ENCODE assay signal across 29 mouse cellular contexts in genomic region chr2:122218234-122218633, GRCm38 (mm10). TPM values are rescaled to one million over a fixed set of nuclear protein-coding genes. Genes with fewer than 3 reads are reported as not detected.
"Had no signal": no experiment of that assay in that cellular context is flagged by ENCODE, and none has a peak within 500 bp of the region (broad histone marks: within the 10 kb centered on the region; RNA-seq: fewer than 3 reads in every experiment).

No protein-coding gene starts in this region.

- ATAC-seq: intestine, embryonic 16.5 days; midbrain, embryonic 15.5 days had no signal

- H3K36me3 ChIP-seq: limb, embryonic 10.5 days; limb, embryonic 13.5 days; lung, embryonic 15.5 days; midbrain, embryonic 12.5 days; midbrain, embryonic 15.5 days; neural tube, embryonic 12.5 days; neural tube, embryonic 15.5 days; stomach, embryonic 15.5 days had no signal

- H3K9ac ChIP-seq: limb, embryonic 13.5 days; lung, embryonic 15.5 days; midbrain, embryonic 12.5 days; midbrain, embryonic 15.5 days; neural tube, embryonic 12.5 days; neural tube, embryonic 15.5 days; stomach, embryonic 15.5 days had no signal

- H3K27me3 ChIP-seq: limb, embryonic 13.5 days; lung, embryonic 15.5 days; midbrain, embryonic 12.5 days; midbrain, embryonic 15.5 days; neural tube, embryonic 12.5 days; neural tube, embryonic 15.5 days; stomach, embryonic 15.5 days had no signal

- H3K27ac ChIP-seq: left cerebral cortex, adult 2 months; limb, embryonic 10.5 days; limb, embryonic 13.5 days; lung, embryonic 15.5 days; midbrain, embryonic 12.5 days; midbrain, embryonic 15.5 days; neural tube, embryonic 12.5 days; neural tube, embryonic 15.5 days; stomach, embryonic 15.5 days had no signal

- H3K4me2 ChIP-seq: limb, embryonic 13.5 days; lung, embryonic 15.5 days; midbrain, embryonic 12.5 days; midbrain, embryonic 15.5 days; neural tube, embryonic 12.5 days; neural tube, embryonic 15.5 days; stomach, embryonic 15.5 days had no signal

- H3K4me3 ChIP-seq: left cerebral cortex, adult 2 months; limb, embryonic 10.5 days; limb, embryonic 13.5 days; lung, embryonic 15.5 days; midbrain, embryonic 12.5 days; midbrain, embryonic 15.5 days; neural tube, embryonic 12.5 days; neural tube, embryonic 15.5 days; stomach, embryonic 15.5 days had no signal

- H3K4me1 ChIP-seq: limb, embryonic 10.5 days; limb, embryonic 13.5 days; lung, embryonic 15.5 days; midbrain, embryonic 12.5 days; midbrain, embryonic 15.5 days; neural tube, embryonic 12.5 days; neural tube, embryonic 15.5 days; stomach, embryonic 15.5 days had no signal

- DNase-seq: kidney, adult 18-20 months; kidney, adult 9 months; kidney, postnatal 14 days; layer of hippocampus, postnatal 36 days; lung, adult 18-20 months; lung, postnatal 10 days; lung, postnatal 36 days; right cerebral cortex, adult 18-20 months; right cerebral cortex, postnatal 14 days; right cerebral cortex, postnatal 4 days; spleen, adult 18-20 months; thymus, postnatal 25 days had no signal

- H3K9me3 ChIP-seq: limb, embryonic 10.5 days; limb, embryonic 13.5 days; lung, embryonic 15.5 days; midbrain, embryonic 12.5 days; midbrain, embryonic 15.5 days; neural tube, embryonic 12.5 days; neural tube, embryonic 15.5 days; stomach, embryonic 15.5 days had no signal

RNA-seq across cellular contexts. Expression of gene Terb2, which starts 32.2 kb away (rescaled TPM):
- total RNA-seq: layer of hippocampus, adult 8-10 months; layer of hippocampus, postnatal 10 days; layer of hippocampus, postnatal 36 days; left cerebral cortex, adult 2 months; left cerebral cortex, postnatal 14 days; liver, adult 2 months had no signal
- polyA plus RNA-seq: intestine, embryonic 16.5 days; kidney, embryonic 16.5 days; large intestine, adult 2 months; limb, embryonic 10.5 days; limb, embryonic 13.5 days; liver, adult 2 months; lung, embryonic 15.5 days; midbrain, embryonic 12.5 days; midbrain, embryonic 15.5 days; neural tube, embryonic 12.5 days; neural tube, embryonic 15.5 days; stomach, embryonic 15.5 days; thymus, postnatal 0 days had no signal

RNA-seq across cellular contexts. Expression of gene Patl2, which starts 32.2 kb away (rescaled TPM):
- total RNA-seq: layer of hippocampus, postnatal 10 days; left cerebral cortex, adult 2 months had no signal
- polyA plus RNA-seq: kidney, embryonic 16.5 days; limb, embryonic 10.5 days; limb, embryonic 13.5 days; liver, adult 2 months; lung, embryonic 15.5 days; midbrain, embryonic 12.5 days; midbrain, embryonic 15.5 days; neural tube, embryonic 12.5 days; neural tube, embryonic 15.5 days; stomach, embryonic 15.5 days had no signal

RNA-seq across cellular contexts. Expression of gene Trim69, which starts 57.7 kb away (rescaled TPM):
- total RNA-seq: layer of hippocampus, adult 8-10 months; layer of hippocampus, postnatal 10 days; layer of hippocampus, postnatal 36 days; left cerebral cortex, adult 2 months; left cerebral cortex, postnatal 14 days had no signal
- polyA plus RNA-seq: intestine, embryonic 16.5 days; kidney, embryonic 16.5 days; limb, embryonic 13.5 days; lung, embryonic 15.5 days; midbrain, embryonic 12.5 days; midbrain, embryonic 15.5 days; neural tube, embryonic 12.5 days; neural tube, embryonic 15.5 days; stomach, embryonic 15.5 days had no signal
